In the genomic region with DNA sequence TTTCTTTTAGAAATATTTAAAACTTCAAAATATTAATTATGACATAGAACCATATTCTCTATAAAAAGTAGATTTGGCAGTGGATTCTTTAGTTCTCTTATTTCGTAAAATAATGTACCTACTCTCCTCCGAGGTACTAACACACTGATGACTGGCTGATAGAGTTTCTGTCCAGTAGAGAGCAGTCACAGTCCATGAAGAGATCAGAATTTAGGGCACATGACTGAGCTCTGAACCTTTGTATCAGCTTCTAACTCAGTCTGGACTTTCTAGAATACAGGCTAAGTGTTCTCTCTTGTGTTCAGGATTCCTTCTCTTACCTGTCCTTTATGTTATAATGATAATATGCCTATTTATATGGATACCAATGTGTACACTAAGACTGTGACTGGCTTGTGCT, we compare ENCODE assay signal across 8 mouse cellular contexts.
DNase-seq lines count a peak whose midpoint lies in the region; ATAC-seq and TF ChIP-seq lines count a peak whose summit lies in the region.

No protein-coding gene starts in this region.

- ATAC-seq in forebrain, embryonic 13.5 days = peak; percentile 70; the same call in 1 of the 2 replicates
- no peak for ATAC-seq in forebrain, embryonic 12.5 days (ENCODE audit: low FRiP score)
- no peak for ATAC-seq in lung, embryonic 14.5 days (ENCODE audit: insufficient read depth)
- ATAC-seq in forebrain, embryonic 16.5 days = peak; percentile 54; the same call in 1 of the 2 replicates
- ATAC-seq in neural tube, embryonic 15.5 days (ENCODE audit: low FRiP score) = peak; percentile 88; the same call in 1 of the 2 replicates
- no peak for ATAC-seq in monocyte, adult 5-6 weeks (replicated peaks; ENCODE audit: insufficient number of reproducible peaks, low FRiP score, low TSS enrichment, poor library complexity, severe bottlenecking)

- no peaks in the 10 kb centered on the region for H3K27me3 ChIP-seq in forebrain, embryonic 13.5 days
- H3K27me3 ChIP-seq in forebrain, embryonic 12.5 days = no peaks in the 10 kb centered on the region
- no peaks in the 10 kb centered on the region for H3K27me3 ChIP-seq in lung, embryonic 14.5 days (ENCODE audit: insufficient read depth, low read length)
- no peaks in the 10 kb centered on the region for H3K27me3 ChIP-seq in forebrain, embryonic 16.5 days (replicated peaks; ENCODE audit: control insufficient read depth, insufficient read depth, low read length)
- H3K27me3 ChIP-seq in neural tube, embryonic 15.5 days (replicated peaks) = no peaks in the 10 kb centered on the region

- H3K9me3 ChIP-seq in forebrain, embryonic 13.5 days (replicated peaks) = no peaks in the 10 kb centered on the region
- no peaks in the 10 kb centered on the region for H3K9me3 ChIP-seq in forebrain, embryonic 12.5 days
- no peaks in the 10 kb centered on the region for H3K9me3 ChIP-seq in lung, embryonic 14.5 days (ENCODE audit: low read depth, low read length)
- no peaks in the 10 kb centered on the region for H3K9me3 ChIP-seq in forebrain, embryonic 16.5 days (ENCODE audit: control insufficient read depth, low read length)
- no peaks in the 10 kb centered on the region for H3K9me3 ChIP-seq in neural tube, embryonic 15.5 days (replicated peaks)

- H3K4me1 ChIP-seq in forebrain, embryonic 13.5 days = no peaks in the 10 kb centered on the region
- H3K4me1 ChIP-seq in forebrain, embryonic 12.5 days = no peaks in the 10 kb centered on the region
- no peaks in the 10 kb centered on the region for H3K4me1 ChIP-seq in lung, embryonic 14.5 days (ENCODE audit: insufficient read depth)
- H3K4me1 ChIP-seq in lung, adult 2 months (ENCODE audit: control insufficient read depth, insufficient read depth, low read length) = no peaks in the 10 kb centered on the region
- no peaks in the 10 kb centered on the region for H3K4me1 ChIP-seq in forebrain, embryonic 16.5 days (replicated peaks; ENCODE audit: control insufficient read depth, insufficient read depth, low read length)
- H3K4me1 ChIP-seq in neural tube, embryonic 15.5 days = no peaks in the 10 kb centered on the region

- WGBS in forebrain, embryonic 13.5 days = 70% methylated on average over 2 of the region's 2 CpGs
- WGBS in forebrain, embryonic 12.5 days = 80% methylated on average over 2 of the region's 2 CpGs
- WGBS in lung, embryonic 14.5 days = 60% methylated on average over 2 of the region's 2 CpGs
- 57% methylated on average over 2 of the region's 2 CpGs for WGBS in lung, adult 2 months
- WGBS in forebrain, embryonic 16.5 days = 81% methylated on average over 2 of the region's 2 CpGs
- 75% methylated on average over 2 of the region's 2 CpGs for WGBS in neural tube, embryonic 15.5 days

- no peak overlapping the region for H3K27ac ChIP-seq in forebrain, embryonic 13.5 days
- no peak overlapping the region for H3K27ac ChIP-seq in forebrain, embryonic 12.5 days
- no peak overlapping the region for H3K27ac ChIP-seq in lung, embryonic 14.5 days (ENCODE audit: low read depth)
- no peak overlapping the region for H3K27ac ChIP-seq in forebrain, embryonic 16.5 days (ENCODE audit: low read length)
- no peak overlapping the region for H3K27ac ChIP-seq in neural tube, embryonic 15.5 days (replicated peaks)

- no peak for TF ChIP-seq POLR2A in lung, adult 2 months (IDR thresholded peaks at IDR 0.05; ENCODE audit: borderline replicate concordance, extremely low read depth, low read depth, low read length)

- no peak overlapping the region for H3K9ac ChIP-seq in forebrain, embryonic 13.5 days
- H3K9ac ChIP-seq in forebrain, embryonic 12.5 days = no peak overlapping the region
- no peak overlapping the region for H3K9ac ChIP-seq in lung, embryonic 14.5 days
- no peak overlapping the region for H3K9ac ChIP-seq in forebrain, embryonic 16.5 days (replicated peaks; ENCODE audit: low read depth, low read length)
- no peak overlapping the region for H3K9ac ChIP-seq in neural tube, embryonic 15.5 days (replicated peaks)

- peak; percentile 73 for DNase-seq in lung, embryonic 14.5 days
- DNase-seq in lung, adult 2 months = no peak
- DNase-seq in gastrocnemius, postnatal 4 days (ENCODE audit: low spot score in 2 of 2) = no peak

- H3K4me3 ChIP-seq in forebrain, embryonic 13.5 days = no peak overlapping the region
- no peak overlapping the region for H3K4me3 ChIP-seq in forebrain, embryonic 12.5 days (replicated peaks)
- no peak overlapping the region for H3K4me3 ChIP-seq in lung, embryonic 14.5 days (ENCODE audit: low read depth, low read length)
- no peak overlapping the region for H3K4me3 ChIP-seq in lung, adult 2 months (replicated peaks; ENCODE audit: extremely low read depth, low read depth, low read length)
- H3K4me3 ChIP-seq in forebrain, embryonic 16.5 days (replicated peaks; ENCODE audit: low read length) = no peak overlapping the region
- no peak overlapping the region for H3K4me3 ChIP-seq in neural tube, embryonic 15.5 days (replicated peaks)

- H3K36me3 ChIP-seq in forebrain, embryonic 13.5 days (ENCODE audit: poor library complexity, severe bottlenecking) = no peaks in the 10 kb centered on the region
- no peaks in the 10 kb centered on the region for H3K36me3 ChIP-seq in forebrain, embryonic 12.5 days (replicated peaks)
- H3K36me3 ChIP-seq in lung, embryonic 14.5 days (ENCODE audit: insufficient read depth) = no peaks in the 10 kb centered on the region
- no peaks in the 10 kb centered on the region for H3K36me3 ChIP-seq in forebrain, embryonic 16.5 days (ENCODE audit: control insufficient read depth, insufficient read depth)
- H3K36me3 ChIP-seq in neural tube, embryonic 15.5 days = no peaks in the 10 kb centered on the region

- no peak overlapping the region for H3K4me2 ChIP-seq in forebrain, embryonic 13.5 days
- no peak overlapping the region for H3K4me2 ChIP-seq in forebrain, embryonic 12.5 days
- no peak overlapping the region for H3K4me2 ChIP-seq in lung, embryonic 14.5 days
- H3K4me2 ChIP-seq in forebrain, embryonic 16.5 days (ENCODE audit: low read length) = no peak overlapping the region
- no peak overlapping the region for H3K4me2 ChIP-seq in neural tube, embryonic 15.5 days

- peak; percentile 59 for TF ChIP-seq CTCF in lung, embryonic 14.5 days (IDR thresholded peaks at IDR 0.05; ENCODE audit: low read depth)
- no peak for TF ChIP-seq CTCF in lung, adult 2 months (IDR thresholded peaks at IDR 0.05; ENCODE audit: insufficient read depth, low read length)

Comparison
In these comparisons a context has a peak if more than half of its experiments do, and no peak if none do; other contexts are left out.
1. ATAC-seq: peak in forebrain, embryonic 13.5 days (single experiment), forebrain, embryonic 16.5 days (single experiment) and neural tube, embryonic 15.5 days (single experiment); none in forebrain, embryonic 12.5 days (single experiment), lung, embryonic 14.5 days (single experiment) and monocyte, adult 5-6 weeks (single experiment).